Mouse (Mus musculus) hindbrain, embryonic 16.5 days (tissue): ENCODE results near the gene Mxi1. TPM values are rescaled to one million over a fixed set of nuclear protein-coding genes. Genes with fewer than 3 reads are reported as not detected.
A peak's percentile ranks its signal among the peaks of the same experiment; 100 is the strongest.

Source experiments
- ATAC-seq: fragments of 200-750 bp; cut with Nextera tagmentation; 2 replicates; pipeline ENCODE4 v1.8.0; 2017; ENCODE audit warnings: moderate TSS enrichment, moderate library complexity
- H3K27ac ChIP-seq: fragments of 300-500 bp; sonication (generic); 2 replicates; pipeline ENCODE4 v1.5.1; 2014; ENCODE audit warnings: low read depth, mild to moderate bottlenecking, control low read depth, low read length, moderate library complexity
- H3K27me3 ChIP-seq: fragments of 300-500 bp; sonication (generic); replicated peaks from 2 replicates; pipeline ENCODE4 v1.6.1; 2014; ENCODE audit warnings: low read length; ENCODE audit not compliant: control insufficient read depth, insufficient read depth
- H3K36me3 ChIP-seq: fragments of 300-500 bp; sonication (generic); 2 replicates; pipeline ENCODE4 v1.6.1; 2014; ENCODE audit warnings: mild to moderate bottlenecking, low read length, moderate library complexity, mixed read lengths; ENCODE audit not compliant: control insufficient read depth, insufficient read depth
- H3K4me1 ChIP-seq: fragments of 300-500 bp; sonication (generic); 2 replicates; pipeline ENCODE4 v1.6.1; 2014; ENCODE audit warnings: low read depth, low read length; ENCODE audit not compliant: control insufficient read depth, insufficient read depth
- H3K4me2 ChIP-seq: fragments of 300-500 bp; sonication (generic); 2 replicates; pipeline ENCODE4 v1.6.1; 2014; ENCODE audit warnings: mild to moderate bottlenecking, low read length, control low read depth, moderate library complexity
- H3K4me3 ChIP-seq: fragments of 300-500 bp; sonication (generic); 2 replicates; pipeline ENCODE4 v1.5.1; 2014; ENCODE audit warnings: mild to moderate bottlenecking, low read length, control low read depth, moderate library complexity
- H3K9ac ChIP-seq: fragments of 300-500 bp; sonication (generic); 2 replicates; pipeline ENCODE4 v1.6.1; 2014; ENCODE audit warnings: low read depth, mild to moderate bottlenecking, control low read depth, low read length, moderate library complexity
- H3K9me3 ChIP-seq: fragments of 300-500 bp; sonication (generic); 2 replicates; pipeline ENCODE4 v1.6.1; 2014; ENCODE audit warnings: mild to moderate bottlenecking, low read length, moderate library complexity; ENCODE audit not compliant: control insufficient read depth
- WGBS: fragments of 180-500 bp; shearing (Covaris S2); extraction: QIAGEN DNeasy Blood & Tissue Kit; methylation state at CpG from one replicate; pipeline ENCODE4 v1.1.7; 2014; 5-methylcytosine and 5-hydroxymethylcytosine counted together
- polyA plus RNA-seq: library from polyadenylated mRNA; unstranded; fragments of >200 nt; fragmentation: Nextera tagmentation; extraction: Ambion mirVana; gene quantifications from 2 replicates; pipeline ENCODE4 v1.2.1, GENCODE M21; 2015

The Mxi1 gene
- polyA plus RNA-seq, 1 experiment from 2014 or later: 18.9 TPM

DNA sequence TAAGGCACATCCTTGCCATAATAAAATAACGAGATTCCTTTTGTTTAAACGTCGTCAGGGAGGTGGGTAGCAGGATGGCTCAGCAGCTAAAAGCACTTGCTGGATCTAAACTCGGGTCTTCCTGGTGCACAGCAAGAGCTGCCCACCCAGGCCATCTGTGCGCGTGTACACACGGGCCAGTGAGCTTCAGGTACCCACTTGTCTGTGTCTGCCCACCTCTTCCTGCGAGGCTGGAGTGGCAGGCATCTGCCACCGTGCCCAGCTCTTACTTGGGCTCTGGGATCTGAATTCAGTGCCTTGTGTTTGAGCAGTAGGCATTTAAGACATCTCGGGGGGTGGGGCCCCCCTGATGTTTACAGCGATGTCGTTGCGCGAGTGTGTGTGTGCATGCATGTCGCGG lies 44.7 kb downstream of the Mxi1 start:
- Histone ChIP-seq H3K36me3 (no peaks in the 10 kb centered on the region), H3K27ac (no peak overlapping the region), H3K4me1 (peaks cover 8% of the 10 kb centered on the region), H3K9me3 (no peaks in the 10 kb centered on the region), H3K27me3 (no peaks in the 10 kb centered on the region), H3K4me2 (no peak overlapping the region), H3K4me3 (no peak overlapping the region), H3K9ac (no peak overlapping the region)
- 0 out of 2 replicates have a peak, but pooled peaks have one; percentile 34 for ATAC-seq
- 73% methylated on average over 16 of the region's 16 CpGs for WGBS

- no peaks in the 10 kb centered on the region for H3K9me3 ChIP-seq
- peaks cover 16% of the 10 kb centered on the region for H3K4me1 ChIP-seq
- H3K4me2 ChIP-seq: peak overlapping the region; percentile 40
- WGBS: 27% methylated on average over 22 of the region's 22 CpGs
- H3K27me3 ChIP-seq: no peaks in the 10 kb centered on the region
- no peaks in the 10 kb centered on the region for H3K36me3 ChIP-seq
- peak overlapping the region; percentile 5; the same call in 1 of the 2 replicates for H3K4me3 ChIP-seq
- H3K9ac ChIP-seq: no peak overlapping the region
- ATAC-seq: peak; percentile 78
- peak overlapping the region; percentile 76 for H3K27ac ChIP-seq
Measured at GRCm38 (mm10) chr19:53359160-53360033, 49.1 kb downstream of the Mxi1 start.

- peak overlapping the region; percentile 76 for H3K27ac ChIP-seq
Measured at GRCm38 (mm10) chr19:53360265-53360958, 50.1 kb downstream of the Mxi1 start.

GRCm38 (mm10) chr19:53362967-53363366 lies 52.6 kb downstream of the Mxi1 start:
- no peak overlapping the region for H3K4me3 ChIP-seq
- H3K4me2 ChIP-seq: no peak overlapping the region
- ATAC-seq: no peak
- no peak overlapping the region for H3K9ac ChIP-seq
- peaks cover 27% of the 10 kb centered on the region for H3K4me1 ChIP-seq
- H3K36me3 ChIP-seq: no peaks in the 10 kb centered on the region
- 50% methylated on average over 2 of the region's 2 CpGs for WGBS
- no peaks in the 10 kb centered on the region for H3K27me3 ChIP-seq
- H3K27ac ChIP-seq: no peak overlapping the region
- no peaks in the 10 kb centered on the region for H3K9me3 ChIP-seq

More at GRCm38 (mm10) chr19:53360265-53360958, 50.1 kb downstream of the Mxi1 start:
- Histone ChIP-seq H3K4me2 (peak overlapping the region; percentile 40), H3K4me3 (no peak overlapping the region; the same call in 1 of the 2 replicates), H3K4me1 (peaks cover 22% of the 10 kb centered on the region), H3K36me3 (no peaks in the 10 kb centered on the region), H3K9me3 (no peaks in the 10 kb centered on the region), H3K27me3 (no peaks in the 10 kb centered on the region), H3K9ac (peak overlapping the region; percentile 17; the same call in 1 of the 2 replicates)
- 32% methylated on average over 8 of the region's 8 CpGs for WGBS
- ATAC-seq: peak; percentile 46; the same call in 1 of the 2 replicates

- Histone ChIP-seq H3K4me2 (no peak overlapping the region), H3K4me1 (peaks cover 23% of the 10 kb centered on the region), H3K27me3 (no peaks in the 10 kb centered on the region)
Measured at GRCm38 (mm10) chr19:53364551-53364950, 54.2 kb downstream of the Mxi1 start.

DNA sequence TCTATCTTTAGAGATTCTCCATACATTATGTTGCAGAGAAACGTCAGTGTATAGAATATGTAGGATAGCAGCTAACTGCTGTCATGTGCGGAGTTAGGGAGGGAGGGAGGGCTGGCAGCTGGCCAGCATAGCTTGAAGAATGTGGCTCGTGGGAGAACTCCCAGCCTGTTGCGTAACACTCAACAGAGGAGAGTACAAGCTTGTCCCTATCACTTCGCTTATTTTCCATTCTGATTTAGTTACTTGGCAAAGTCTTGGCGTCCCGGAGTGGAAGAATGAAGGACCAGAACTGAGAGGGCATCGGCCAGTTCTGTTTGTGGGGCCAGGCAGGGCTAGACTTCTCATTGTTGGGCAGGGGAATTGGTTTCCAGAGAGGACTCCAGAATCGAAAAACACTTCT lies 54.6 kb downstream of the Mxi1 start:
- H3K27ac ChIP-seq: no peak overlapping the region
- ATAC-seq: peak; percentile 43; the same call in 1 of the 2 replicates
- H3K9ac ChIP-seq: no peak overlapping the region
- H3K4me3 ChIP-seq: no peak overlapping the region
- H3K4me2 ChIP-seq: peak overlapping the region; percentile 14
- H3K27me3 ChIP-seq: no peaks in the 10 kb centered on the region
- WGBS: 22% methylated on average over 9 of the region's 9 CpGs
- no peaks in the 10 kb centered on the region for H3K36me3 ChIP-seq
- H3K4me1 ChIP-seq: peaks cover 20% of the 10 kb centered on the region
- H3K9me3 ChIP-seq: no peaks in the 10 kb centered on the region

More at GRCm38 (mm10) chr19:53364551-53364950, 54.2 kb downstream of the Mxi1 start:
- ATAC-seq: no peak
- Histone ChIP-seq H3K9ac (no peak overlapping the region), H3K9me3 (no peaks in the 10 kb centered on the region), H3K27ac (no peak overlapping the region), H3K4me3 (no peak overlapping the region), H3K36me3 (no peaks in the 10 kb centered on the region)
- 45% methylated on average over 2 of the region's 2 CpGs for WGBS

- Histone ChIP-seq H3K27ac (peak overlapping the region; percentile 64; the same call in 1 of the 2 replicates), H3K4me2 (no peak overlapping the region), H3K9ac (no peak overlapping the region)
Measured at GRCm38 (mm10) chr19:53366057-53366775, 55.9 kb downstream of the Mxi1 start.

DNA sequence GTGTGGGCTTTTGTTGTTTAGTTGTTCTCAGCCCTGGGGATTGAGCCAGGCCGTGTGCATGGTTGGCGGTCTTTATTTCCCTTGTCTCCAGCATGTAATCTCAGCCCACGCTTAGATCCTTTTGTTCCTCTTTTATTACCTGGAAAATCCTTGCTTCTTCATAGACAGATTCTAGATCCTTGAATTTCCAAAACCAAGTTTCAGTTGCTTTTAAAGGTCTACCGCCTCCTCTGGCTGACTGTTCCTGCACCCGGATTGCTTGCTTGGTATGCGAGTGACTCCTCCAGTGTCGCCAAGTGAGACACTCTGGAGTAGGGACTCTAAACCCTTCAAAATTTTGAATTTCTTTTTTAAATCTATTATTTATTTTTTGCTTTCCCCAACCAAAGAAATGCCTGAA lies 56.6 kb downstream of the Mxi1 start:
- 65% methylated on average over 7 of the region's 7 CpGs for WGBS
- H3K36me3 ChIP-seq: no peaks in the 10 kb centered on the region
- no peak overlapping the region for H3K9ac ChIP-seq
- H3K4me2 ChIP-seq: no peak overlapping the region
- no peak overlapping the region for H3K27ac ChIP-seq
- H3K4me1 ChIP-seq: peaks cover 12% of the 10 kb centered on the region
- no peak for ATAC-seq
- no peak overlapping the region for H3K4me3 ChIP-seq
- no peaks in the 10 kb centered on the region for H3K27me3 ChIP-seq
- no peaks in the 10 kb centered on the region for H3K9me3 ChIP-seq

More at GRCm38 (mm10) chr19:53366057-53366775, 55.9 kb downstream of the Mxi1 start:
- no peaks in the 10 kb centered on the region for H3K9me3 ChIP-seq
- no peak overlapping the region for H3K4me3 ChIP-seq
- H3K36me3 ChIP-seq: no peaks in the 10 kb centered on the region
- no peaks in the 10 kb centered on the region for H3K27me3 ChIP-seq
- 72% methylated on average over 11 of the region's 11 CpGs for WGBS
- peaks cover 12% of the 10 kb centered on the region for H3K4me1 ChIP-seq
- no peak for ATAC-seq
